Mouse (Mus musculus) CH12.LX (cell line): ENCODE results near the gene Tmem119. TPM values are rescaled to one million over a fixed set of nuclear protein-coding genes. Genes with fewer than 3 reads are reported as not detected.
"Not testable (repeated sequence)": the region's sequence is repeated elsewhere in the genome, so short reads cannot be mapped to it uniquely, and the experiment has no call there.

Experiments
- DNase-seq: peaks from one replicate; pipeline ENCODE4 v3.0.0-alpha.2; 2013; ENCODE audit errors: extremely low read depth
- H3K27ac ChIP-seq: 2 replicates; pipeline ENCODE4 v1.5.1; 2012; ENCODE audit warnings: low read depth, mild to moderate bottlenecking, control low read depth, moderate library complexity; ENCODE audit not compliant: insufficient read depth
- H3K27me3 ChIP-seq: replicated peaks from 2 replicates; pipeline ENCODE3; 2012; ENCODE audit warnings: inconsistent platforms
- H3K36me3 ChIP-seq, 2 experiments: replicated peaks in 1 of 2; 2 replicates each; pipeline versions ENCODE3 to v1.6.1; 2012; ENCODE audit warnings: inconsistent platforms in 1 of 2, low read length in 1 of 2, mild to moderate bottlenecking in 1 of 2, mixed read lengths in 1 of 2, moderate library complexity in 1 of 2; ENCODE audit not compliant: control insufficient read depth in 1 of 2, insufficient read depth in 1 of 2
- H3K4me1 ChIP-seq, 2 experiments: 2 replicates each; pipeline ENCODE4 v1.6.1; 2012; ENCODE audit warnings: inconsistent platforms in 1 of 2, moderate library complexity in 1 of 2; ENCODE audit not compliant: insufficient read depth in 2 of 2, control insufficient read depth in 1 of 2
- H3K4me2 ChIP-seq: 2 replicates; pipeline ENCODE4 v1.6.1; 2012; ENCODE audit warnings: low read depth, mild to moderate bottlenecking, control low read depth; ENCODE audit not compliant: poor library complexity, insufficient read depth, severe bottlenecking
- H3K4me3 ChIP-seq, 3 experiments: fragments of 150-350 bp in 1 of 3; sonication (generic) in 1 of 3; replicated peaks in 1 of 3; 2 replicates each; pipeline versions ENCODE3 to v1.5.1; 2011 to 2012; ENCODE audit warnings: low read depth in 2 of 3, low read length in 2 of 3, mild to moderate bottlenecking in 2 of 3, moderate library complexity in 2 of 3, control low read depth in 1 of 3, improper control_type of control experiment in 1 of 3, inconsistent platforms in 1 of 3, mixed read lengths in 1 of 3; ENCODE audit not compliant: poor library complexity in 1 of 3
- H3K79me2 ChIP-seq: replicated peaks from 2 replicates; pipeline ENCODE4 v1.6.1; 2012; ENCODE audit warnings: mild to moderate bottlenecking, moderate library complexity; ENCODE audit not compliant: control insufficient read depth, poor library complexity, insufficient read depth, severe bottlenecking; ENCODE audit errors: extremely low read depth
- H3K9ac ChIP-seq: 2 replicates; pipeline ENCODE4 v1.6.1; 2012; ENCODE audit warnings: low read depth, mild to moderate bottlenecking, control low read depth, moderate library complexity; ENCODE audit not compliant: insufficient read depth
- H3K9me3 ChIP-seq: replicated peaks from 2 replicates; pipeline ENCODE3; 2012; ENCODE audit warnings: low read length, inconsistent platforms, mixed read lengths
- BHLHE40 ChIP-seq: IDR thresholded peaks from 2 replicates; pipeline ENCODE4 v1.6.1; 2011; ENCODE audit warnings: mild to moderate bottlenecking, low read depth, low read length, improper control_type of control experiment
- CTCF ChIP-seq, 2 experiments: IDR thresholded peaks in 1 of 2; conservative IDR thresholded peaks in 1 of 2; 2 replicates each; pipeline ENCODE4 v1.5.1; 2011 to 2012; ENCODE audit warnings: low read depth in 2 of 2, low read length in 2 of 2, improper control_type of control experiment in 1 of 2, inconsistent platforms in 1 of 2, mild to moderate bottlenecking in 1 of 2, moderate library complexity in 1 of 2
- ETS1 ChIP-seq: conservative IDR thresholded peaks from 2 replicates; pipeline ENCODE4 v1.6.1; 2012; ENCODE audit warnings: low read depth, mild to moderate bottlenecking, inconsistent platforms, low read length, improper control_type of control experiment, moderate library complexity
- IRF4 ChIP-seq: IDR thresholded peaks from 2 replicates; pipeline ENCODE4 v1.6.1; 2014; ENCODE audit warnings: low read depth, mild to moderate bottlenecking, inconsistent platforms, low read length, improper control_type of control experiment
- KAT2A ChIP-seq: IDR thresholded peaks from 2 replicates; pipeline ENCODE4 v1.6.1; 2012; ENCODE audit warnings: low read length, improper control_type of control experiment, inconsistent platforms; ENCODE audit not compliant: insufficient replicate concordance
- MAFK ChIP-seq: IDR thresholded peaks from 2 replicates; pipeline ENCODE4 v1.6.1; 2011; ENCODE audit warnings: low read length, improper control_type of control experiment; ENCODE audit not compliant: insufficient replicate concordance
- MAZ ChIP-seq: IDR thresholded peaks from 2 replicates; pipeline ENCODE4 v1.6.1; 2012; ENCODE audit warnings: low read depth, mild to moderate bottlenecking, inconsistent platforms, low read length, improper control_type of control experiment, moderate library complexity
- MXI1 ChIP-seq: IDR thresholded peaks from 2 replicates; pipeline ENCODE4 v1.6.1; 2011; ENCODE audit warnings: mild to moderate bottlenecking, low read depth, low read length, improper control_type of control experiment
- PAX5 ChIP-seq: IDR thresholded peaks from 2 replicates; pipeline ENCODE4 v1.6.1; 2012; ENCODE audit warnings: low read length, inconsistent platforms, mixed read lengths
- POLR2A ChIP-seq: IDR thresholded peaks from 2 replicates; pipeline ENCODE4 v1.6.1; 2011; ENCODE audit warnings: low read depth, mild to moderate bottlenecking, improper control_type of control experiment, low read length
- RAD21 ChIP-seq: IDR thresholded peaks from 2 replicates; pipeline ENCODE4 v1.6.1; 2011; ENCODE audit warnings: low read depth, mild to moderate bottlenecking, low read length, improper control_type of control experiment, moderate library complexity
- RCOR1 ChIP-seq: conservative IDR thresholded peaks from 2 replicates; pipeline ENCODE4 v1.6.1; 2012; ENCODE audit warnings: low read depth, mild to moderate bottlenecking, inconsistent platforms, low read length, improper control_type of control experiment
- SMC3 ChIP-seq: IDR thresholded peaks from 2 replicates; pipeline ENCODE4 v1.6.1; 2011; ENCODE audit warnings: low read depth, low read length, improper control_type of control experiment
- USF1 ChIP-seq: IDR thresholded peaks from 2 replicates; pipeline ENCODE4 v1.6.1; 2014; ENCODE audit warnings: low read depth, mild to moderate bottlenecking, inconsistent platforms, low read length, improper control_type of control experiment
- USF2 ChIP-seq: conservative IDR thresholded peaks from 2 replicates; pipeline ENCODE4 v1.6.1; 2011; ENCODE audit warnings: low read depth, low read length, improper control_type of control experiment
- ZMIZ1 ChIP-seq: IDR thresholded peaks from 2 replicates; pipeline ENCODE4 v1.6.1; 2012; ENCODE audit warnings: low read depth, mild to moderate bottlenecking, inconsistent platforms, low read length, improper control_type of control experiment
- ZNF384 ChIP-seq: IDR thresholded peaks from 2 replicates; pipeline ENCODE4 v1.6.1; 2012; ENCODE audit warnings: low read depth, low read length, improper control_type of control experiment, inconsistent platforms
- dilution Hi-C: fragments of 300-500 bp; cut with MboI; formaldehyde crosslinking; loops from 2 replicates; pipeline ENCODE4 v1.14.3; 2020; ENCODE audit warnings: low sequenced_read_pairs; ENCODE audit not compliant: extremely low pct_unique_long_range_greater_than_20kb, extremely low pct_ligation_motif_present
- in situ Hi-C: fragments of 300-500 bp; cut with MboI; formaldehyde crosslinking; loops from 3 replicates; pipeline ENCODE4 v1.14.3; 2019; ENCODE audit warnings: low sequenced_read_pairs, low pct_ligation_motif_present, low pct_unique_long_range_greater_than_20kb, mixed read lengths
- polyA plus RNA-seq: library from polyadenylated mRNA; unstranded; fragments of >175 nt; gene quantifications from 2 replicates; pipeline ENCODE4 v1.2.1, GENCODE M21; 2012; ENCODE audit warnings: low read depth; ENCODE audit not compliant: insufficient read length
- total RNA-seq, 2 experiments: library from RNA; depleted of rRNA; stranded (reverse); fragments of 300-350 nt in 1 of 2; fragments of >200 nt in 1 of 2; gene quantifications; 2 replicates each; pipeline ENCODE4 v1.2.3; 2012 to 2014

The Tmem119 gene
- total and polyA plus RNA-seq, 3 experiments: 0.30 to 1.5 (median 1.0) TPM

DNA sequence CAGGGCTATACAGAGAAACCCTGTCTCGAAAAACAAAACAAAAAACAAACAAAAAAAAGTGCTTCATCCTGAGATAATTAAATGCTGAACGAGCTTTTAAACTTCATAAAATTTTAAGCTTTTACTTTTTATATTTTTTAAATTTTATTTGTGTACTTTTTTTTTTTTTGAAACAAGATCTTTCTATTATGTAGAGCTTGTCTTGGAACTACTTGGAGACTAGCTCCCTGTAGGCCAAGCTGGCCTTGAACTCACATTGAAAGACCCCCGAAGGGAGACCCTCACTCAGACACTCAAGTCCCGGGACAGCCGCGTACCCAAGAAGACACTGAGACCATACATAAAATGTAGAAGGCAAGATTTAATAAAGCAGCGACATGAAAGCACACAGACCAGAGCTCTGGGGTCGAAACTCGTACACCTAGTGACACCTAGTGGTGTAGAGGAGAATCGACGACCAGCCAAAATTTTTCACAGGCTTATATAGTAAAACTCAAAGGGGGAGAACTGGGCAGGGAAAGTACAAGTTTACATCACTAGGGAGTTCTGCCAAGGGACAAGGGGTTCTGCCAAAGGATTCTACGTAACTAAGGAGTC lies 11.6 kb upstream of the Tmem119 start:
- H3K4me3 ChIP-seq, H3K27ac ChIP-seq, H3K4me2 ChIP-seq, H3K79me2 ChIP-seq, H3K36me3 ChIP-seq, DNase-seq, H3K27me3 ChIP-seq, H3K9ac ChIP-seq, dilution Hi-C loops: not testable (repeated sequence)
- H3K4me1 ChIP-seq: peaks cover 14 to 44% of the 10 kb centered on the region in 2 experiments; a peak in 3 of 4 replicates
- TF ChIP-seq CTCF (conservative IDR thresholded peaks at IDR 0.05 in 1 of 2, IDR thresholded peaks at IDR 0.05 in 1 of 2; ENCODE audit: low read depth in 2 of 2, low read length in 2 of 2) (peak in 1 of 2 experiments; percentile 46; a peak in 2 of 4 replicates), RAD21 (peak; percentile 33), SMC3 (peak; percentile 50)
- in situ Hi-C loops: loop anchor here (5.0 to 10.0 kb wide), 2 partner anchors 35 to 447 kb away; no protein-coding TSS in a partner anchor
- peaks cover 12% of the 10 kb centered on the region for H3K9me3 ChIP-seq

DNA sequence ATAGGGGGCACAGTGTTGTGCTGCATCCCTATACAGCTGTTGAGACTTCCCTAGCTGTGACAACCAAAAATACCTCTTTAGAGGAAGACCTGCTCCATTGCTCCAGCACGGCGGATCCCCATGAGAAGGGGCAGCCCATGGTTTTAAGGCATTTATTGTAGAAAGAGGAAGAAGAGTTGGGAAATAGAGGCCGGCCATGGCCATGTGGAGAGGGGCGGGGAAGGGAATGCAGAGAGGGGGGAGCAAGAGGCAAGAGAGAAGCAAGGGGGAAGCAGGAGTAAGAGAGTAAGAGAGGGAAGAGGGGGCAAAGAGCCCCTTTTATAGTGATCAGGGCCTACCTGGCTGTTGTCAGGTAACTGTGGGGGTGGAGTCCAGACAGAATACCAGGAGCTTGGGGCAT lies 9.8 kb upstream of the Tmem119 start:
- Histone ChIP-seq H3K27me3 (peaks cover 1% of the 10 kb centered on the region), H3K4me3 (no peak overlapping the region), H3K4me2 (no peak overlapping the region), H3K27ac (no peak overlapping the region), H3K9me3 (peaks cover 12% of the 10 kb centered on the region), H3K4me1 (peaks cover 9 to 30% of the 10 kb centered on the region in 2 experiments; a peak in 3 of 4 replicates), H3K36me3 (no peaks in the 10 kb centered on the region), H3K79me2 (no peaks in the 10 kb centered on the region), H3K9ac (no peak overlapping the region)
- in situ Hi-C loops (loop anchor here (5.0 to 10.0 kb wide), 2 partner anchors 33 to 445 kb away; no protein-coding TSS in a partner anchor), dilution Hi-C loops (no loop called here)
- DNase-seq: no peak
- no peak for TF ChIP-seq ZMIZ1
- no peak for TF ChIP-seq USF2
- no peak for TF ChIP-seq MAFK
- no peak for TF ChIP-seq ZNF384
- no peak for TF ChIP-seq RCOR1
- TF ChIP-seq KAT2A: no peak
- TF ChIP-seq USF1: no peak
- no peak for TF ChIP-seq BHLHE40
- TF ChIP-seq CTCF (conservative IDR thresholded peaks at IDR 0.05 in 1 of 2, IDR thresholded peaks at IDR 0.05 in 1 of 2; ENCODE audit: low read depth in 2 of 2, low read length in 2 of 2): no peak
- no peak for TF ChIP-seq MAZ
- TF ChIP-seq POLR2A: no peak
- TF ChIP-seq MXI1: no peak
- no peak for TF ChIP-seq RAD21
- no peak for TF ChIP-seq PAX5
- no peak for TF ChIP-seq ETS1
- TF ChIP-seq IRF4: no peak
